ENCODE assay signal across 15 mouse cellular contexts in genomic region chr12:21476516-21476915, GRCm38 (mm10). TPM values are rescaled to one million over a fixed set of nuclear protein-coding genes. Genes with fewer than 3 reads are reported as not detected.
DNase-seq lines count a peak whose midpoint lies in the region.
"Had no signal": no experiment of that assay in that cellular context is flagged by ENCODE, and none has a peak within 500 bp of the region (broad histone marks: within the 10 kb centered on the region; RNA-seq: fewer than 3 reads in every experiment).

No protein-coding gene starts in this region.

- intact Hi-C loops in heart, postnatal 14 days (cut with DNase I) = no loop called here

- peak; percentile 33 to 71 for DNase-seq in adrenal gland, adult (ENCODE audit: inconsistent age in 2 of 2, low spot score in 1 of 2)
- DNase-seq in adrenal gland, postnatal 10 days = no peak
- peak; percentile 22 for DNase-seq in adrenal gland, adult 8-10 months
- no peak for DNase-seq in adrenal gland, adult 18-20 months (ENCODE audit: low spot score in 2 of 2)
- DNase-seq in adrenal gland, postnatal 25 days = peak; percentile 19
- peak; percentile 23 to 64 for DNase-seq in natural killer cell, adult 2 months (ENCODE audit: low spot score in 2 of 2)
- DNase-seq in heart, postnatal 14 days = no peak
- no peak for DNase-seq in kidney, adult 18-20 months
- DNase-seq: B cell, adult 2 months; cerebellum, adult 11-12 months; cerebellum, adult 2 months; cerebellum, adult 9-10 months; cerebellum, postnatal 10 days; cerebellum, postnatal 25 days; forebrain, postnatal 0 days had no signal

RNA-seq across cellular contexts. Expression of gene Ywhaq, which starts 59.1 kb away (rescaled TPM):
- total RNA-seq in adrenal gland, postnatal 10 days (2021) = 100 to 1,000 TPM; 236 to 242 TPM
- total RNA-seq in adrenal gland, adult 8-10 months (2022) = 100 to 1,000 TPM; 274 to 364 (median 289) TPM
- total RNA-seq in adrenal gland, adult 18-20 months (2021) = 100 to 1,000 TPM; 267 to 313 TPM
- total RNA-seq in adrenal gland, postnatal 25 days (2021) = 261 and 294 TPM in 2 replicates
- 100 to 1,000 TPM in 1 of 2 experiments, 10 to 100 TPM in 1; 97.2 to 104 TPM for total RNA-seq in heart, postnatal 14 days (2021)

Comparison
In these comparisons a context has a peak if more than half of its experiments do, and no peak if none do; other contexts are left out.
1. DNase-seq: peak in adrenal gland, adult (2 of 2), adrenal gland, adult 8-10 months (single experiment), adrenal gland, postnatal 25 days (single experiment) and natural killer cell, adult 2 months (2 of 2); none in adrenal gland, postnatal 10 days (single experiment), adrenal gland, adult 18-20 months (0 of 2), heart, postnatal 14 days (0 of 2) and kidney, adult 18-20 months (single experiment).